Mouse (Mus musculus): ENCODE data around the gene Znfx1. TPM values are rescaled to one million over a fixed set of nuclear protein-coding genes. Genes with fewer than 3 reads are reported as not detected.
A peak's percentile ranks its signal among the peaks of the same experiment; 100 is the strongest.

Gene Znfx1
- polyA plus RNA-seq (2016; fragmentation: Nextera tagmentation; extraction: Ambion mirVana): 6.4 and 7.0 TPM in 2 replicates

GRCm38 (mm10) chr2:167062965-167063880 is at the start of gene Znfx1:
Gene Znfx1 (minus strand): TSS chr2:167063015.
- peak; percentile 98 for DNase-seq (ENCODE audit: low spot score)
- peak within 1 kb of the TSS; percentile 99 for H3K27ac ChIP-seq (replicated peaks)
- H3K9me3 ChIP-seq: no peaks in the 10 kb centered on the region
- H3K36me3 ChIP-seq (replicated peaks): peaks cover 43% of the 10 kb centered on the region
- under 1% methylated on average over 57 of the region's 57 CpGs for WGBS
- no peaks in the 10 kb centered on the region for H3K27me3 ChIP-seq (replicated peaks; ENCODE audit: low read depth, poor library complexity, severe bottlenecking)
- H3K4me1 ChIP-seq: peaks cover 52% of the 10 kb centered on the region
- peak within 1 kb of the TSS; percentile 75 for H3K4me3 ChIP-seq

- no peaks in the 10 kb centered on the region for H3K36me3 ChIP-seq (replicated peaks)
- peaks cover 4% of the 10 kb centered on the region; the same call in 1 of the 2 replicates for H3K27me3 ChIP-seq (replicated peaks; ENCODE audit: low read depth, poor library complexity, severe bottlenecking)
- no peak overlapping the region for H3K4me3 ChIP-seq
- 38% methylated on average over 7 of the region's 7 CpGs for WGBS
- H3K4me1 ChIP-seq: peaks cover 35% of the 10 kb centered on the region
- H3K27ac ChIP-seq (replicated peaks): peak overlapping the region; percentile 44; the same call in 1 of the 2 replicates
- peak; percentile 61 for DNase-seq (ENCODE audit: low spot score)
- 0 out of 2 replicates have a peak, but pooled peaks cover under 1% of the 10 kb centered on the region for H3K9me3 ChIP-seq
Measured at GRCm38 (mm10) chr2:167112259-167112658, 49.4 kb upstream of the Znfx1 start.

GRCm38 (mm10) chr2:167109506-167109905 is 46.7 kb upstream of the Znfx1 start:
- H3K36me3 ChIP-seq (replicated peaks): no peaks in the 10 kb centered on the region
- peaks cover 22% of the 10 kb centered on the region for H3K4me1 ChIP-seq
- no peak for DNase-seq (ENCODE audit: low spot score)
- no peak overlapping the region for H3K27ac ChIP-seq (replicated peaks)
- H3K4me3 ChIP-seq: no peak overlapping the region
- H3K27me3 ChIP-seq (replicated peaks; ENCODE audit: low read depth, poor library complexity, severe bottlenecking): peaks cover 4% of the 10 kb centered on the region; the same call in 1 of the 2 replicates
- H3K9me3 ChIP-seq: 0 out of 2 replicates have a peak, but pooled peaks cover 10% of the 10 kb centered on the region
- WGBS: 82% methylated on average over 8 of the region's 8 CpGs

- H3K27me3 ChIP-seq (replicated peaks; ENCODE audit: low read depth, poor library complexity, severe bottlenecking): no peaks in the 10 kb centered on the region
- H3K4me1 ChIP-seq: peaks cover 3% of the 10 kb centered on the region; the same call in 1 of the 2 replicates
- no peak overlapping the region for H3K27ac ChIP-seq (replicated peaks)
- 92% methylated on average over 7 of the region's 7 CpGs for WGBS
- DNase-seq (ENCODE audit: low spot score): no peak
- 0 out of 2 replicates have a peak, but pooled peaks cover 10% of the 10 kb centered on the region for H3K9me3 ChIP-seq
- no peaks in the 10 kb centered on the region for H3K36me3 ChIP-seq (replicated peaks)
- H3K4me3 ChIP-seq: no peak overlapping the region
Measured at GRCm38 (mm10) chr2:167103546-167103945, 40.7 kb upstream of the Znfx1 start.

- Histone ChIP-seq H3K9me3 (0 out of 2 replicates have a peak, but pooled peaks cover 6% of the 10 kb centered on the region), H3K27me3 (replicated peaks; ENCODE audit: low read depth, poor library complexity, severe bottlenecking) (no peaks in the 10 kb centered on the region), H3K36me3 (replicated peaks) (no peaks in the 10 kb centered on the region), H3K27ac (replicated peaks) (no peak overlapping the region), H3K4me1 (peaks cover 3% of the 10 kb centered on the region; the same call in 1 of the 2 replicates), H3K4me3 (no peak overlapping the region)
- 77% methylated on average over 17 of the region's 17 CpGs for WGBS
- DNase-seq (ENCODE audit: low spot score): no peak
Measured at GRCm38 (mm10) chr2:167101743-167102441, 39.1 kb upstream of the Znfx1 start.

- Histone ChIP-seq H3K4me3 (no peak overlapping the region), H3K9me3 (no peaks in the 10 kb centered on the region), H3K27me3 (replicated peaks; ENCODE audit: low read depth, poor library complexity, severe bottlenecking) (no peaks in the 10 kb centered on the region), H3K4me1 (peaks cover 10% of the 10 kb centered on the region; the same call in 1 of the 2 replicates), H3K36me3 (replicated peaks) (no peaks in the 10 kb centered on the region), H3K27ac (replicated peaks) (no peak overlapping the region)
- no peak for DNase-seq (ENCODE audit: low spot score)
- 88% methylated on average over 4 of the region's 4 CpGs for WGBS
Measured at GRCm38 (mm10) chr2:167094688-167095087, 31.9 kb upstream of the Znfx1 start.

GRCm38 (mm10) chr2:167093171-167093900 is 30.5 kb upstream of the Znfx1 start:
- H3K4me3 ChIP-seq: no peak overlapping the region
- WGBS: 93% methylated on average over 13 of the region's 13 CpGs

GRCm38 (mm10) chr2:167090271-167090670 is 27.5 kb upstream of the Znfx1 start:
- peaks cover under 1% of the 10 kb centered on the region; the same call in 1 of the 2 replicates for H3K4me1 ChIP-seq
- no peaks in the 10 kb centered on the region for H3K27me3 ChIP-seq (replicated peaks; ENCODE audit: low read depth, poor library complexity, severe bottlenecking)
- no peak for DNase-seq (ENCODE audit: low spot score)
- no peaks in the 10 kb centered on the region for H3K9me3 ChIP-seq
- H3K4me3 ChIP-seq: no peak overlapping the region
- no peak overlapping the region for H3K27ac ChIP-seq (replicated peaks)
- WGBS: 79% methylated on average over 1 of the region's 1 CpGs
- H3K36me3 ChIP-seq (replicated peaks): no peaks in the 10 kb centered on the region

More at GRCm38 (mm10) chr2:167093171-167093900, 30.5 kb upstream of the Znfx1 start:
- peaks cover 10% of the 10 kb centered on the region; the same call in 1 of the 2 replicates for H3K4me1 ChIP-seq
- no peak overlapping the region for H3K27ac ChIP-seq (replicated peaks)
- H3K27me3 ChIP-seq (replicated peaks; ENCODE audit: low read depth, poor library complexity, severe bottlenecking): no peaks in the 10 kb centered on the region
- DNase-seq (ENCODE audit: low spot score): no peak
- no peaks in the 10 kb centered on the region for H3K36me3 ChIP-seq (replicated peaks)
- no peaks in the 10 kb centered on the region for H3K9me3 ChIP-seq

- no peak overlapping the region for H3K27ac ChIP-seq (replicated peaks)
Measured at GRCm38 (mm10) chr2:167086836-167087235, 24.0 kb upstream of the Znfx1 start.

GRCm38 (mm10) chr2:167086092-167086491 is 23.3 kb upstream of the Znfx1 start:
- WGBS: 78% methylated on average over 11 of the region's 11 CpGs
- Histone ChIP-seq H3K4me3 (no peak overlapping the region), H3K27ac (replicated peaks) (no peak overlapping the region), H3K27me3 (replicated peaks; ENCODE audit: low read depth, poor library complexity, severe bottlenecking) (no peaks in the 10 kb centered on the region), H3K4me1 (peaks cover 13% of the 10 kb centered on the region), H3K36me3 (replicated peaks) (no peaks in the 10 kb centered on the region), H3K9me3 (no peaks in the 10 kb centered on the region)
- no peak for DNase-seq (ENCODE audit: low spot score)

More at GRCm38 (mm10) chr2:167086836-167087235, 24.0 kb upstream of the Znfx1 start:
- 88% methylated on average over 5 of the region's 5 CpGs for WGBS
- Histone ChIP-seq H3K9me3 (no peaks in the 10 kb centered on the region), H3K27me3 (replicated peaks; ENCODE audit: low read depth, poor library complexity, severe bottlenecking) (no peaks in the 10 kb centered on the region), H3K36me3 (replicated peaks) (no peaks in the 10 kb centered on the region), H3K4me3 (no peak overlapping the region), H3K4me1 (peaks cover 5% of the 10 kb centered on the region)
- DNase-seq (ENCODE audit: low spot score): no peak

GRCm38 (mm10) chr2:167081639-167082038 is 18.8 kb upstream of the Znfx1 start:
- WGBS: 28% methylated on average over 4 of the region's 4 CpGs
- Histone ChIP-seq H3K27ac (replicated peaks) (peak overlapping the region; percentile 63), H3K36me3 (replicated peaks) (no peaks in the 10 kb centered on the region), H3K4me1 (peaks cover 43% of the 10 kb centered on the region), H3K27me3 (replicated peaks; ENCODE audit: low read depth, poor library complexity, severe bottlenecking) (no peaks in the 10 kb centered on the region), H3K9me3 (no peaks in the 10 kb centered on the region), H3K4me3 (no peak overlapping the region)
- peak; percentile 76 for DNase-seq (ENCODE audit: low spot score)

- Histone ChIP-seq H3K9me3 (no peaks in the 10 kb centered on the region), H3K36me3 (replicated peaks) (no peaks in the 10 kb centered on the region), H3K4me3 (no peak overlapping the region), H3K27me3 (replicated peaks; ENCODE audit: low read depth, poor library complexity, severe bottlenecking) (no peaks in the 10 kb centered on the region), H3K4me1 (peaks cover 43% of the 10 kb centered on the region), H3K27ac (replicated peaks) (peak overlapping the region; percentile 63)
- WGBS: 54% methylated on average over 6 of the region's 6 CpGs
- no peak for DNase-seq (ENCODE audit: low spot score)
Measured at GRCm38 (mm10) chr2:167081135-167081534, 18.3 kb upstream of the Znfx1 start.
